Mouse (Mus musculus) MN1 (cell line): ENCODE measurements around the gene Mab21l2.

Experiments
- DNase-seq: peaks from one replicate; pipeline ENCODE4 v3.0.0-alpha.2; 2016; ENCODE audit warnings: low spot score

The Mab21l2 gene

DNA sequence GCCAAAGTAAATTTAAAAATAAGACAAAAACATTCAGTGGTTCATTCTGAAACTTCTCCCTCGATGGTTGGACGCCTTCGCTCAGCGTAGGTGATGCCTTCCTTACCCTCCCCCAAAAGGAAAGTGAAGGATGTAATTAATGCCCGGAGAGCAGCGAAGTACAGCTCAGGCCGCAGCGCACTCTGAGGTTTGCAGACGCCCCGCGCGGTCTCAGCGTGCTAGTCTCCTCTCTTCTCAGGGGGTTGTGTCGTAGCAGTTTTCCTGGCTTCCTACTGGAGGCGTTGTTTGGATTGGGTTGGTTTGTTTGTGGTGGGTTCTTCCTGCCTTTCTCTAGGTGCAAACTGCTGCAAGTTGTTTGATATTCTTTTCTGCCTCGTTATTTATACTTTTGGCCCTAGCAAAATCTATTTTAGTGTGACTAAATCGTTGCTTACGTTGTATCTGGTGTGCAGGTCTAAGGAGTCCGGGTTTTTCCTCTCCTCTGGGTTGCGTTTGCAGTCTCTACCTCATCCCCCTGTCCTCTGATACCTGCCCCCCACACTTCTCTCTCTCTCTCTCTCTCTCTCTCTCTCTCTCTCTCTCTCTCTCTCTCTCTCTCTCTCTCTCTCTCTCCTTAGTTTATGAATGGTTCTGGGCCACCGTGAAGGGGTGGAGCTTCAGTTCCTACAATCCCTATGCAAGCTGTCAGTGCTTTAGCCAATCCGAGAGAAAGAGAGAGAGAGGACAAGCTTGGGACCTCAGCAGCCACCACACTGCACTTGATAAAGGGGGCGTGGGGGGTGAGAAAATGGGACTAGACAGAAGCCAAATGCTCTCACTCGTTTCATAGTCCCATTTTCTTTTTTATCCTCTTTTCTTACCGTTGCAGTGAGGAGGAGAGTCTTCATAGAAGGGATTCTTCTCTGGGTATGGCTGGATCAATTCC lies at the start of gene Mab21l2:
Gene Mab21l2 (minus strand): TSS at position 539 of the 925 bp plus-strand sequence.
- peak; percentile 98 for DNase-seq

DNA sequence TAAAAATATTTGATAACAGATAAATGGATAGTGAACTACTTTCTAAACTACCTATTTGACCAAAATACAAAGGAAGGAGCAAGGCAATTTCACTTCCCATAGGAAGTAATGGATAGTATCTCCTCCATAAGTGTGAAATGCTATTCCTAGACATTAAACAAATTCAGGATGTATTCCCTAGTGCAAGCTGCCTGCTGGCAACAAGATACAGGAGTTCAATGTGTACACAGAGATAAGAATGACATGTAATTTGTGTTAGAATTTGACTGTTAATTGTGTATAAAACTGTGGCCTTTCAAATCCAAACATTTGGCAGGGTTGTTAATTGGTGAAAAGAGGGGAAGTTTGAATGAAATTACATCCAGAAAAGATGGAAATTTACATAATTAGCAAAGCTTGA lies 26.9 kb upstream of the Mab21l2 start:
- DNase-seq: no peak

DNA sequence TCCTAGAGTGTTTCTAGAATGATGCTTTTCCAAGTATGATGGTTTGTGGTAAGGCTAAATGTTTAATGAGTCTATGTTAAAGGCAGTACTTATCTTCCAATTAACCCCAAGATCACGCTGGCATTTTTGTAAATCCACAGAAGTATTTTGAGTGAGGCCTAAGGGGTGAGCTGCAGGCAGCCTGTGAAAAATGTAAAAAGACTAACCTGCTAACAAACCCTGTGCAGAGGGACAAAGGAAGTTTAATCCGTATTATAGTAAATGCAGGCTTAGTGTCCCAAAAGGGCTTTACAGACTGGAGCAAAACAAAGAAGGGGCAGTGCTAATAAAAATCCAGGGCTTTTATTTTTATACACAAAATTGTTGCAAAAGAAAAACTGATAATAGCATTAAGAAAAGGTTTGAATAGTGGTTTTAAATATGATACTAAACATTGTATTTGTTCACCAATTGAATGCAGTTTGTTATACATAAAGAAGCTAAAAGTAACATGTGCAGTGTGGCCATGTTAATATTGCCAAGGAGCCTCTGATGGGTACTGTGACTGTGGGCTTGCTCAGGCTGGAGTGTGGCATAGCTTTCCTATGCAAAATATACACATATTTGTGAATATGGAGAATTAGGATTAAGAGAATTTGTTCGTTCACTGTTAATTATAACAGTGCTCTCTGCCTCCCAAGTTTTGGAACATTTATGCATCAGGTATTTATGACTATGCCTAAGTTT lies 24.3 kb upstream of the Mab21l2 start:
- DNase-seq: no peak

DNA sequence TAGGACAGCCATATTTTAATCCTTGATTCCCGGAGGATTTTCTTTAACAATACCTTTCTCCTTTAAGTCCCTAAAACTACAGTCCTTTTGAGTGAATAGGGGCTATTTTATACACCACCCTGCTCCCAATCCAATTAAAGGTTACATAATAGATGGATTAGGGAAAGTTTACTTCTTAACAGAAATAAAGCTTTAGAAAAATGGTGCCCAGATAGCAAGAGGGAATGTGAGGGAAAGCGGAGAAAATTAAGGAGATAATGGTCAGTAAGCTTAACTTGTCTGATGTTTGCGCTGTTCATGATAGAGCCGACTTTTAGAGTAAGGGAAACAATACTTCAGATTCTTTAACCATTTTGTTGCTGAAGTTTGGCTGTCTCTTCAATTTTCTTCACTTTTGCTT lies 23.1 kb upstream of the Mab21l2 start:
- DNase-seq: no peak

DNA sequence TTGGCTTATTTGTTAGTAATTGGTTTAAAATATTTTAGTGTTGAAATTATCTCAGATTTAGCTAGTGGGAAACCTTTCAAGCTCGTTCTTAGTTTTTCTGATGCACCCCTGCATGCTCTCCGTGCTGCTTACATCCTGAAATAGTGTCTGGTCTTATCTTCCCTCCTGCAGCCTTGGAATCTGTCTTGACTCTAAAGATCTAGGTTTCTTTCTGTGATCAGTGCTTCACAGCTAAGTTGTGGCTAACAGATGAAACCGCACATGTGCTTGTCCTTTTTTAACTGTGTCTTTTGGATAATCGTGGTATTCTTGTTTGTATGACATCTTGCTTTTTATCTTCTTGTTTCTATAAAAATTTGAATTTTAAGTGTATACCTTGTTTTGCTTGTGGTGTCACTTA lies 18.9 kb upstream of the Mab21l2 start:
- DNase-seq: no peak

DNA sequence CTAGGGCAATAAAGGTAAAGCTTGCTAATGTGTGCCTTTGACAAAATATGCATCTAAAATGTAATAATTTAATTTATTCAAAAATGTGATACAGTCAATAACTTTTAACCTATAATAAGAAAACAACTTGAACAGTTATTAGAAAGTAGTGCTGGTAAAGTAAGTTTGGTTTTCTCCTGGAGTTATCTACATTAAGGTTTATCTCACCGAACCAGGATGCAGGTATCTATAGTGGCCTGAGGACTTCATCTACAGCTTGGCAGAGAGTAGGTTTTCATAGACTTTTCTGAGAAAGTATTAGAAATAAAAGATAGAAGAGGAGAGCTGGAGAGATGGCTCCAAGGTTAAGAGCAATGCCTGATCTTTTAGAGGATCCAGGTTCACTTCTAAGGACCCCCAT lies 13.0 kb upstream of the Mab21l2 start:
- DNase-seq: no peak

DNA sequence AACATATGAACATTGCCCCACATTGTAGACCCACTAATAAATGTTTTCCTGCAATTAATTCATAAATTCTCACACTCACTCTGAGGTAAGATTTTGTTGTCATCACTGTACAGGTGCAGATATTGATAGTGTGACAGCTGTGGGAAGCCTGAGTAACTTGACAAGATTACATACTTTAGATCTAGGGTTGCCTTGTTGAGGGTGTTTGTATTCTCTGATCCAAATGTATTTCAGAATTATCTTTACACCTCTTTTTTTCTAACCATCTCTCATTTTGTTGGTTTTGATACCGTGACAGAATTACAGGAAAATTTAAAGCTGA lies 12.6 kb upstream of the Mab21l2 start:
- DNase-seq: no peak

DNA sequence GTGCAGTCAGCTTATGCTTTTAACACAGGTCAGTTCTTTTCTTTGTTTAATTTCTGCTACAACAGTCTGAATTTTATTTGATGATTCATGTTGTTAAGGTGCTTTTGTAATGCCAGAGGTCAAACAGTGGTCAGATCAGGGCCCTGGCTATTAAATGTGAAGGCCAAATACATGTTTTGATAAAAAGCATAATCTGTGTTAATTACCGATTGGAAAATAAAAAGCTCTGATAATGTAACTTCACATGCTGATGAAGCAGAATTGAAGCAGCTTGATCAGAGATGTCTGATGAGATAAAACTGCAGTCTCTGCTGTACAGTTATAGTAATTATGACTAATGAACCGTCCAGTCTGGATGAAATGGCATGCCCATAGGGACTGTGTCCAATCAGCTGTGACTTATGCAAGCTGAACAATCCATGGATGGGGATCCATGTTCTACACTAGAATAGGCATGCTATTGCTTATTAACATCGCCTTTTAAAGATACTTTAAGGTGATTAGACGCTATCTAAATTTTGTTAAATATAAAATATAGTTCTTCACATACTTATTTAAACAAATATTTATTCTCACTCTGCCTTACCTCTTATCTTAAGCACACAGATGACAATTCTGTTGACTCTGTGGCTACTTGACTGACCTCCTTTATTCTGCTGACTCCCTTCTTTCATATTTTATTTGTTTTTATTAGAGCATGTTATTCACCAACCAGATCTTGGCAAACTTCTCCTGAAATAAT lies 12.0 kb upstream of the Mab21l2 start:
- peak; percentile 68 for DNase-seq

DNA sequence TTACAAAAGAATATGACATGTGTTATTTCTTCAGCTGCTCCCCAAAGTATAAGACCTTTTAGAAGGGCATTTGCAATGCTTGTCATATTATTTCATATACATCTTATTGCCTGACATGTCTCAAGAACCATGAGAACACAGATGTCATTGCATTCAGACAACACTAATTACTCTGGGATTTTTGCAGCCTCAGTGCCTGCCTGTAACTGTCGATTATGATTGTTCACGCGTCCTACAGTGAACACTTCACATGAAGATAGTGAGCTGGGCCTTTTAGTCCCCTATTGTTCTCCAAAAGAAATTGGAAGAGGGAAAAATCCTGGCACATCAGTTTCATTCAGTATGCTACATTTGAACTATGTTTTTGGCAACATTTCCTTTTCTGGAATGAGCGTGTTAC lies 11.2 kb upstream of the Mab21l2 start:
- no peak for DNase-seq

DNA sequence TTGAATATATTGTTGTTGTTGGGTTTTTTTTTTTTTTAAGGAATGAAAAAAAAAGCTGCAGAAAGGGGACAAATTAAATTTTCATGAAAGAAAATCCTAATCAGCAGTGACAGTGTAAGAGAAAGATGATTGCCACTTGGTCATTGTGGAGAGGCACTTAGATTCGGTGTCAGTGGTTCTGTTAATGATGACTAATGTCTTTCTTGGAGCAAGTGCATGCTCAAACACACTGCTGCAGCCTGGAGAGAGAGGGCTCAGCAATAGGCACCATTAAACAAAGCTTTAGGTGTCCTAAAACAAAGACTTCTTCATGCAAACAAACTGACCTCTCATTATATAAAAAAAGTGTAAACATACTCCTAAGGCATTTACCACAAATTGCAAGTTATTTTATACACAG lies 10.5 kb upstream of the Mab21l2 start:
- DNase-seq: peak; percentile 56

DNA sequence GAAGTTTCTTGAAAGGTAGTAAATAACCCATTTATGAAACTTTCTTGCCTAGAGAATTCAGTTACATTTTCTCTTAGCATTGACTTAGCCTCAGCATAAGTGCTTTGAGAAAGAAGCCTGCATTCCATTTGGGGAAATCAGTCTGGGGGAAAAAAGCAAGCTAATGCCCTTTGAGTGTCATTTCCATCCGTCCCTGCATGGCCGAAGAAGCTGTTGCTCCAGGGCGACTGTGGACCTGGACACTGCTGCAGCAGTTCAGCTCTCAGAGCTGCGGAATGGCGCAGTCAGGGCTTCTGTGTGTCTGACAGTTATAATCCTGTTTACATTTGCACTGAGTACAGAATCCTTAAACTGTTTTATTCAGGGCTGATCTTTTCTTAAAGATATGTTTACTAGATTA lies 3.7 kb upstream of the Mab21l2 start:
- peak; percentile 48 for DNase-seq

DNA sequence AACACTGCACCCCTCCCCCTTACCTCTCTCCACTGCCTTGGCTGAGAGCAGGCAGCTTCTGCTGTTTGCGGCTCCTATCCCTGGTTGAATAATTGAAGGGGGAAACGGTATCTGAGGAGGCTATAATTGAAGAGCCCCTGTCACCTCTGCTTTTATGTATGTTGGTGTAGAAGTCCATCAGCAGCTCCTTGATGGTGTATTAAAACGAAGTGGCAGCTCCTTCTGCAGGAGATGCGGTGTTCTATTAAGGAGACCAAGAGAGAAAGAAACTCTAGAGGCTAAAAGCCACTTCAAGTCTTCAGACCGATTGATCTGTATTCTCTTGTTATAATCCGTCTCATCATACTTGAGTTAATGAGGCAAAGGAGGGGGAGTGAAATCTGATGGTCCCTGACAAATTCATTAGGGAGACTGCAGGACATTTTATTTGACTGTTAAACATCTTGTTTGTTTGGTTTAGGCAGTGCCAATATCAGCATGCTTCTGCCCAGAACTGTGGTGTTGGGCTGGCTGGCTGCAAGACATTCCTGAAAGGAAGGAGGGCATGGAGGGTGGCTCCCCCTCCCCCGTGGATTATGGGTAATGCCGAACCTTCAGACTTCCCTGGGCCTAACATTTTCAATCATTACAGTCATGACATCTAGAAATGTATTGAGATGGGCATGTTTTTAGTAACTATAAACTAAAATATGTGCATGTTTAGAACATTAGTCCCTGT lies 2.7 kb upstream of the Mab21l2 start:
- DNase-seq: peak; percentile 66

DNA sequence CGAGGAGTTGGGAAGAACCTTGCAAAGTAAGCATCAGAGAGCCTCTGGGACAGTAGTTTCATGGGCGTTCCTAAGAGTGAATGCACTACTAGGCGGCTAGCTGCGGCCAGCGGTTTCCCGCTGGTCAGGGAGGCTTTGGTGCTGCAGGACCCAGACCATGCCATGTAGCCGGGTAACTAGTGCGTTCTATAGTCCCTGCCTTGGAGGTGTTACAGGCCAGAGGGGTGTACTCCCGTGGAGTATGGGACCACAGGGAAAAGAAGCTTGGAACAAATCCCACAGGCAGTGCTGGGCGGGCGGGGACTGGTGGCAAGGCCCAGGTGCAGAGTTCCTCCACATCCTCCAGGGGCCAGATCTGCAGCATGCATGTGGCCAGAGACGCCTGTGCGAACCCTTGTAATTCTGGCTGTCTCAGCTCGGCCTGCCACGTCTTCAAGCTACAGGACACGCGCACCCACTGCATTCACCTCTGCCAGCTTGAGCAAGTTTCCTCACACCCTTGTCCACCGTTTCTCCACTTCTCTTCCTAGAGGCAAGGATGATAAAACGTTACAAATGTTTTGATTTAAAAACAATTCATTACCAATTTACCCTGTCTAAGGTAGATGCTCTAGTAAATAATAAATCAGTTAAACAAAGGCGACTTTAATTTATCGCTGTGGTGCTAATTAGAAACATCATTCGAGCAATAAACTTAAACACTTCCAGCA lies 2.0 kb upstream of the Mab21l2 start:
- peak; percentile 96 for DNase-seq

DNA sequence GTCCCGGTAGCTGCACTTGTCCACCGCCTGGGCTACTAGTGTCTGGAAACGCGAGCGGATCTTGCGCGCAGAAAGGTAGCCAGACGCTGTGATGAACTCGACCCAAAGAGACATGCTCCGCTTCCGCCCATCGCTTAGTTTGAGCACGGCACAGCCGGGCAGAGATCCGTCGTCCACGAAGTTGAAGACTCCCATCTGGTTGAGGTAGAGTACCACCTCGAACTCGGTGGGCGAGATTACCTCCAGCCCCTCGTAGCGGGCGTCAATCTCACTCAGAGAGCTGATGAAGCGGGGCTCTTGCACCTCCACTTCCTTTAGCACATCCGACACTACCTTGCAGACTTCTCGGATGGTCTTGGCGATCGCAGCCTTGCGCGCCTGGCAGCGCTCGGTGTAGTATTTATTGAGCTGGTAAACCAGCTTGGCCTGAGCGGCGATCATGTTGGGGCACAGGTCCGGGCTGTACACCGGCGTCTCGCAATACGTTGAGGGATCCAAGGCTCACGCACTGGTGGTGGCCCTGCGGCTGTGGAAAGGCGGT lies 1.1 kb downstream of the Mab21l2 start:
- peak; percentile 73 for DNase-seq

DNA sequence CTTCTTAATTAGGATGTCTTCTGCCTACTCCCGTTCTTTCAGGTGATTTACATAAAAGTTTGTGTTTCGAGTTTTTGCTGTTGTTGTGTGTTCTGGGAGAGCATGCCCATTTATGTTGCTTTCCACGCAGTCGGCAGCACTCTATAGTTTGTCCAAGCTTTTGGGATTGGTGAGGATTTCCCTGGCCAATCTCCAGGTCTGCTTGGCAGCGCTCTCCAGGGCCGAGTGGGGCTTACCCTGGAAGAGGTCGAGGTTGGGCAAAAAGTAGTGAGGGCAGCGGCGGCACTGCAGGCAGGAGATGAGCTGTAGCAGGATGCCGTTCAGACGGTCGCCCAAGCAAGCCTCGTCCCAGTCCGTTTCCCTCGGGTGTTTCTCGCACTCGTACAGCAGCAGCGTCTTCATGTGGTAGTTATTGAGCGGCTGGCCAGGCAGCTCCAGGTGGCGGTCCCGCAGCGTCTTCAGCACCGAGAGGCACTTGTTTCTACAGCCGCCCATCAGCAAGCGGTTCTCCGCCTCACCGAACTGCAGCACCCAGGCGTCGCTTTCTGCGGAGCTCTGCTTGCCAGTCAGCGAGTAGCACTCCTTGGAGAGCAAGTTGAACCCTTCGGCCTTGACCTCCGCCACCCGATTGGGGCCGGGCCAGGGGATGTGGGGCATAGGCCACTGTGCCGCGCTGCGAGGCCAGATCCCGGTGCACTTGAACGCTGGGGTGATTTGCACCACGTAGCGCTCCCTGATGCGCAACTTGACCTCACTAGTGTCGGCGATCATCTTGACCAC lies 1.8 kb downstream of the Mab21l2 start:
- peak; percentile 76 for DNase-seq

DNA sequence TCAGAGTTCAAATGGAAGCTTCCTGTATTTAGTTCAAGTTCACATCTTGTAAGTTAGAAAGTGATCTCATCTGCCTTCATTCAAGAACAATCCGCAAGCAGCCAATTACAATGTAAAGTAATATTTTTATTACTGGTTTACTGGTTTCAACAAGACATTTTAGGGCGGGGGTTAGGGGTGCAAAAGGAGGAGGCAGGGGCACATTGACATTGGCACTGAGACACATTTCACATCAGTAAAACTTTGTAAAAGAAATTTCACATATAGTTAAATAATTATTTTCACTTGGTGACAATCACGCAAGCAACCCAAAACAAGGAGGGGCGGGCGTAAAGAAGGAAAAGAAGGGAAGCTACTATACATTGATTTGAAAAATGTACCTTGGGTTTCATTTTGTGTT lies 2.5 kb downstream of the Mab21l2 start:
- DNase-seq: peak; percentile 52

DNA sequence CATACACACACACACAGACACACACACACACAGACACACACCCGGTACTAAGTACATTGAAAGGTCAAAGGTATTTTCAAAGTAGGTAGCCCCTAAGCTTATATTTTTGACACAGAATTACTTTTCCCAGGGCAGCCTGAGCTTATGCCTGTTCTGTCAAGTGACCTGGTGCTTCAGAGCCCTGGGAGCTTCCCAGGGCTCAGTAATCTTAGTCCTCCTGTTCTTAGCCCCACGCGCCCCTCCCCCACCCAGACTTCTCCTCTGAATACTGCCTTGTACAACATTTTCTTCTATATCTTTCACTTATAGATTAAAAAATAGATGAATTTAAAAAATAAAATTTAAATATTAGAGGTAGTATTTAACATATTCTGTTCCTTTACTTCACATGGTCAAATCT lies 3.6 kb downstream of the Mab21l2 start:
- peak; percentile 85 for DNase-seq

DNA sequence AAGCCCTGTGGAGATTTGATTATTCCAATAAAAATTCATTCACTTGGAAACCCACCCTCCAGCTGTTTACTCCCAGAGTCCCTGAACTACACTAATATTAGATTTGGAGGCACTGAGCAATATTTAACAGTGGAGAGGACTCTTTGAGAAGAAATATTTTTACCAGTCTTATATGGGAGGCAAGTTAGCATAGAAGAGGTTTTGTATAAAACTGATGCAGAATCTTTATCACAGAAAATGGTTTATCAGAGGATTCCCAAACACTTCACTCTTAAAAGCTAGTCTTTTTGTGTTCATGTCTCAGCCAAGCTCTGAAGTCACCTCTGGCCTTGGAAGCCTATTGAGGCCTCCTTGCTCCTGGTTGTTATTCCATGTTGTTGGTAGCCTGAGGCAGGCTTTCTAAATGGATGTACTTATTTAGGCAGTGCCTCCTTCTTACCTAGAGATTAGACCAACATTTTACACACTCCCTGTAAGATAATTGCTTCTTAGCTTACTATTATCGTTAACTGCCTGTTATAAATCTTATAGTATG lies 6.5 kb downstream of the Mab21l2 start:
- DNase-seq: peak; percentile 53

DNA sequence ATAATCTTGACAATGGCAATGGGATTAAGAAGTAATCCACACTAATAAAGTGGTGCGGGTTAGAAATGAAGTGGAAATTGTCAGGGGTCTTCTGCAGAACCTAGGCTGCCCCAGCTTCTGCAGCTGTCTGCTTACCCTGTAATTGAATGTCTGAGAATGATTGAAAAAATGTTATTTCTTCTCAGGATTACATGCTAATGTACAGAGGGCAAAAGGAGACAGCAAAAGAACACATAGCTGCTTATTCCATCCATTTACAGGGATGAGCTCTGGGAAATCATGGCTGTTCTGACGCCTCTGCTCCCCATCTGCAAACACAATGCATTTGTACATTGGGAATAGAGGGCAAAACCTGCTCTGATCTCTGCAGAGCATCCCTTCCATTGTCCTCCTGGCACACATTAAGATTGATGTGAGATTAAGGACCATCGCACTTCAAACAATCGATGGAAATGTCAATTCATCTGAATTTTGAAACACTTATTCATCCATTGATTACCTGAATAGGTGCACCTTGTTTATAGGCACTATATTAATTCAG lies 7.3 kb downstream of the Mab21l2 start:
- DNase-seq: peak; percentile 61
